Mouse (Mus musculus) limb, embryonic 12.5 days (tissue): Measurements from ENCODE around the gene Xxylt1. TPM values are rescaled to one million over a fixed set of nuclear protein-coding genes. Genes with fewer than 3 reads are reported as not detected.
A peak's percentile ranks its signal among the peaks of the same experiment; 100 is the strongest.

Source experiments
- ATAC-seq: fragments of 200-750 bp; cut with Nextera tagmentation; 2 replicates; pipeline ENCODE4 v1.8.0; 2017; ENCODE audit warnings: low read depth, moderate TSS enrichment; ENCODE audit not compliant: insufficient number of reproducible peaks, insufficient read depth, low FRiP score, low TSS enrichment
- H3K27ac ChIP-seq: fragments of 300-500 bp; sonication (generic); 2 replicates; pipeline ENCODE4 v1.5.1; 2016; ENCODE audit warnings: mild to moderate bottlenecking, moderate library complexity
- H3K27me3 ChIP-seq: fragments of 300-500 bp; sonication (generic); 2 replicates; pipeline ENCODE4 v1.6.1; 2016; ENCODE audit warnings: mild to moderate bottlenecking, moderate library complexity
- H3K36me3 ChIP-seq: fragments of 300-500 bp; sonication (generic); 2 replicates; pipeline ENCODE4 v1.6.1; 2016; ENCODE audit warnings: mild to moderate bottlenecking, moderate library complexity
- H3K4me1 ChIP-seq: fragments of 300-500 bp; sonication (generic); replicated peaks from 2 replicates; pipeline ENCODE4 v1.6.1; 2016
- H3K4me2 ChIP-seq: fragments of 300-500 bp; sonication (generic); 2 replicates; pipeline ENCODE4 v1.6.1; 2016; ENCODE audit warnings: mild to moderate bottlenecking, moderate library complexity
- H3K4me3 ChIP-seq: fragments of 300-500 bp; sonication (generic); replicated peaks from 2 replicates; pipeline ENCODE4 v1.5.1; 2016; ENCODE audit warnings: mild to moderate bottlenecking
- H3K9ac ChIP-seq: fragments of 300-500 bp; sonication (generic); replicated peaks from 2 replicates; pipeline ENCODE4 v1.6.1; 2016; ENCODE audit warnings: mild to moderate bottlenecking, moderate library complexity
- H3K9me3 ChIP-seq: fragments of 300-500 bp; sonication (generic); 2 replicates; pipeline ENCODE4 v1.6.1; 2016; ENCODE audit warnings: mild to moderate bottlenecking, moderate library complexity
- WGBS: fragments of 180-500 bp; shearing (Covaris S2); methylation state at CpG from one replicate; pipeline ENCODE4 v1.1.7; 2016; 5-methylcytosine and 5-hydroxymethylcytosine counted together
- polyA plus RNA-seq: library from polyadenylated mRNA; unstranded; fragments of >200 nt; fragmentation: Nextera tagmentation; extraction: Ambion mirVana; gene quantifications from 2 replicates; pipeline ENCODE4 v1.2.1, GENCODE M21; 2016

The Xxylt1 gene
- polyA plus RNA-seq, 1 experiment from 2014 or later: 22.4 TPM

- Histone ChIP-seq H3K27ac (peak overlapping the region; percentile 73), H3K4me1 (peaks cover 24% of the 10 kb centered on the region), H3K36me3 (no peaks in the 10 kb centered on the region), H3K9ac (no peak overlapping the region), H3K27me3 (no peaks in the 10 kb centered on the region), H3K4me3 (no peak overlapping the region), H3K9me3 (0 out of 2 replicates have a peak, but pooled peaks cover 4% of the 10 kb centered on the region), H3K4me2 (peak overlapping the region; percentile 45; the same call in 1 of the 2 replicates)
- ATAC-seq: no peak
- WGBS: 55% methylated on average over 11 of the region's 11 CpGs
Measured at GRCm38 (mm10) chr16:30934205-30934780, 146.9 kb downstream of the Xxylt1 start.

- H3K27me3 ChIP-seq: no peaks in the 10 kb centered on the region
- no peak overlapping the region for H3K4me3 ChIP-seq
- H3K27ac ChIP-seq: no peak overlapping the region
- no peak for ATAC-seq
- no peaks in the 10 kb centered on the region for H3K36me3 ChIP-seq
- no peak overlapping the region for H3K9ac ChIP-seq
- no peak overlapping the region for H3K4me2 ChIP-seq
- peaks cover 24% of the 10 kb centered on the region for H3K4me1 ChIP-seq
- 0 out of 2 replicates have a peak, but pooled peaks cover 4% of the 10 kb centered on the region for H3K9me3 ChIP-seq
- 89% methylated on average over 8 of the region's 8 CpGs for WGBS
Measured at GRCm38 (mm10) chr16:30933366-30933765, 147.9 kb downstream of the Xxylt1 start.

- Histone ChIP-seq H3K36me3 (no peaks in the 10 kb centered on the region), H3K4me3 (no peak overlapping the region), H3K27ac (no peak overlapping the region), H3K4me1 (peaks cover 24% of the 10 kb centered on the region), H3K27me3 (no peaks in the 10 kb centered on the region), H3K4me2 (no peak overlapping the region), H3K9ac (no peak overlapping the region), H3K9me3 (0 out of 2 replicates have a peak, but pooled peaks cover 4% of the 10 kb centered on the region)
- no peak for ATAC-seq
- 69% methylated on average over 4 of the region's 4 CpGs for WGBS
Measured at GRCm38 (mm10) chr16:30932791-30933190, 148.4 kb downstream of the Xxylt1 start.

- Histone ChIP-seq H3K9ac (no peak overlapping the region), H3K27ac (no peak overlapping the region), H3K36me3 (no peaks in the 10 kb centered on the region), H3K27me3 (no peaks in the 10 kb centered on the region), H3K9me3 (0 out of 2 replicates have a peak, but pooled peaks cover 4% of the 10 kb centered on the region), H3K4me1 (peaks cover 24% of the 10 kb centered on the region), H3K4me3 (no peak overlapping the region), H3K4me2 (no peak overlapping the region)
- ATAC-seq: no peak
- WGBS: 78% methylated on average over 5 of the region's 5 CpGs
Measured at GRCm38 (mm10) chr16:30932196-30932595, 149.0 kb downstream of the Xxylt1 start.

- Histone ChIP-seq H3K36me3 (no peaks in the 10 kb centered on the region), H3K4me2 (no peak overlapping the region), H3K27me3 (no peaks in the 10 kb centered on the region), H3K4me1 (peaks cover under 1% of the 10 kb centered on the region), H3K27ac (no peak overlapping the region), H3K9me3 (0 out of 2 replicates have a peak, but pooled peaks cover 4% of the 10 kb centered on the region), H3K9ac (no peak overlapping the region), H3K4me3 (no peak overlapping the region)
- no peak for ATAC-seq
- 88% methylated on average over 3 of the region's 3 CpGs for WGBS
Measured at GRCm38 (mm10) chr16:30929165-30929564, 152.1 kb downstream of the Xxylt1 start.

GRCm38 (mm10) chr16:30928076-30928750, 153.0 kb downstream of the Xxylt1 start:
- 0 out of 2 replicates have a peak, but pooled peaks cover 4% of the 10 kb centered on the region for H3K9me3 ChIP-seq
- no peaks in the 10 kb centered on the region for H3K36me3 ChIP-seq
- no peak overlapping the region for H3K4me2 ChIP-seq
- no peaks in the 10 kb centered on the region for H3K4me1 ChIP-seq
- H3K4me3 ChIP-seq: no peak overlapping the region
- no peak overlapping the region for H3K9ac ChIP-seq
- H3K27me3 ChIP-seq: no peaks in the 10 kb centered on the region
- no peak overlapping the region for H3K27ac ChIP-seq
- no peak for ATAC-seq
- WGBS: 65% methylated on average over 8 of the region's 8 CpGs

GRCm38 (mm10) chr16:30925496-30925895, 155.7 kb downstream of the Xxylt1 start:
- H3K27ac ChIP-seq: no peak overlapping the region
- H3K9me3 ChIP-seq: 0 out of 2 replicates have a peak, but pooled peaks cover 6% of the 10 kb centered on the region
- 79% methylated on average over 4 of the region's 4 CpGs for WGBS
- no peaks in the 10 kb centered on the region for H3K27me3 ChIP-seq
- no peak for ATAC-seq
- H3K4me2 ChIP-seq: no peak overlapping the region
- no peaks in the 10 kb centered on the region for H3K4me1 ChIP-seq
- H3K4me3 ChIP-seq: no peak overlapping the region
- H3K36me3 ChIP-seq: no peaks in the 10 kb centered on the region
- H3K9ac ChIP-seq: no peak overlapping the region

GRCm38 (mm10) chr16:30923899-30924298, 157.3 kb downstream of the Xxylt1 start:
- H3K4me2 ChIP-seq: no peak overlapping the region
- no peak overlapping the region for H3K4me3 ChIP-seq
- H3K9me3 ChIP-seq: peaks cover 16% of the 10 kb centered on the region
- no peak overlapping the region for H3K27ac ChIP-seq
- 68% methylated on average over 7 of the region's 7 CpGs for WGBS
- H3K36me3 ChIP-seq: 0 out of 2 replicates have a peak, but pooled peaks cover 3% of the 10 kb centered on the region
- ATAC-seq: no peak
- H3K4me1 ChIP-seq: no peaks in the 10 kb centered on the region
- no peak overlapping the region for H3K9ac ChIP-seq
- H3K27me3 ChIP-seq: no peaks in the 10 kb centered on the region

GRCm38 (mm10) chr16:30922548-30922947, 158.7 kb downstream of the Xxylt1 start:
- Histone ChIP-seq H3K27me3 (no peaks in the 10 kb centered on the region), H3K36me3 (0 out of 2 replicates have a peak, but pooled peaks cover 4% of the 10 kb centered on the region), H3K9ac (no peak overlapping the region), H3K9me3 (peaks cover 20% of the 10 kb centered on the region), H3K4me3 (no peak overlapping the region), H3K4me2 (no peak overlapping the region), H3K4me1 (no peaks in the 10 kb centered on the region), H3K27ac (no peak overlapping the region)
- WGBS: 79% methylated on average over 1 of the region's 1 CpGs
- ATAC-seq: no peak

GRCm38 (mm10) chr16:30918866-30919265, 162.4 kb downstream of the Xxylt1 start:
- ATAC-seq: no peak
- 92% methylated on average over 7 of the region's 7 CpGs for WGBS
- H3K4me2 ChIP-seq: no peak overlapping the region
- no peak overlapping the region for H3K27ac ChIP-seq
- no peak overlapping the region for H3K4me3 ChIP-seq
- H3K4me1 ChIP-seq: no peaks in the 10 kb centered on the region
- 0 out of 2 replicates have a peak, but pooled peaks cover 4% of the 10 kb centered on the region for H3K36me3 ChIP-seq
- H3K27me3 ChIP-seq: no peaks in the 10 kb centered on the region
- no peak overlapping the region for H3K9ac ChIP-seq
- peaks cover 20% of the 10 kb centered on the region for H3K9me3 ChIP-seq

GRCm38 (mm10) chr16:30916931-30917330, 164.3 kb downstream of the Xxylt1 start:
- H3K36me3 ChIP-seq: 0 out of 2 replicates have a peak, but pooled peaks cover 4% of the 10 kb centered on the region
- ATAC-seq: no peak
- 79% methylated on average over 3 of the region's 3 CpGs for WGBS
- no peak overlapping the region for H3K27ac ChIP-seq
- no peak overlapping the region for H3K9ac ChIP-seq
- peaks cover 20% of the 10 kb centered on the region for H3K9me3 ChIP-seq
- no peaks in the 10 kb centered on the region for H3K27me3 ChIP-seq
- no peaks in the 10 kb centered on the region for H3K4me1 ChIP-seq
- no peak overlapping the region for H3K4me2 ChIP-seq
- no peak overlapping the region for H3K4me3 ChIP-seq
